Mouse (Mus musculus) E14TG2a.4 (cell line): ENCODE results near the gene Epha8.

Experiments
- CTCF ChIP-seq: conservative IDR thresholded peaks from 2 replicates; pipeline ENCODE4 v1.5.1; 2014; ENCODE audit warnings: low read length
- NANOG ChIP-seq: IDR thresholded peaks from 2 replicates; pipeline ENCODE4 v1.6.1; 2014; ENCODE audit warnings: borderline replicate concordance, low read length, mixed read lengths
- POU5F1 ChIP-seq: IDR thresholded peaks from 2 replicates; pipeline ENCODE4 v1.6.1; 2014; ENCODE audit warnings: low read length, borderline replicate concordance

DNA sequence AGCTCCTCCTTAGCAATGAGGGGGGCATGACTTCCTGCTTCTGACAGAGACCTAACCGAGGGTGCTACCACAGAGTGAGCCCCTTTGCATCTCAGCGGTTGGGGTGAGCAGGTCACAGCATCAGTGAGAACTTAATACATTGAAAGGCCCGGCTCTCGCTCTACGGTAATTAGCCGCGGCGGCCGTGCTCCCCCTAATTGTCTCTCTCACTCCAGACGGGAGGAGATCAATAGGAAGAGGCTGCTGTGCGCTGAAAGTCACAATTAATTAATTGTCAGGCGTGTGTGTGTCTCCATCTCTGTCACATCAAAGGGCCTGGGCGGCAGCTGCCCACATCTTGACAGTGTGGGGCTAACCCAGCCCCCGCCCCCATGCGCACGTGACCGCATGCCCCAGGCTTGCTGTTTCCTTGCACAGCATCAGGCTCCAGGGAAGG lies 45.4 kb downstream of the Epha8 start:
- TF ChIP-seq CTCF: no peak
- TF ChIP-seq POU5F1: no peak
- no peak for TF ChIP-seq NANOG
